Mouse (Mus musculus) liver, embryonic 13.5 days (tissue): ENCODE results near the gene Mkln1. TPM values are rescaled to one million over a fixed set of nuclear protein-coding genes. Genes with fewer than 3 reads are reported as not detected.

Source experiments
- ATAC-seq: fragments of 200-750 bp; cut with Nextera tagmentation; 2 replicates; pipeline ENCODE4 v1.8.0; 2017; ENCODE audit warnings: low read depth, mild to moderate bottlenecking, moderate number of reproducible peaks, moderate library complexity
- DNase-seq: peaks from one replicate; pipeline ENCODE4 v3.0.0; 2022
- H3K27ac ChIP-seq: fragments of 300-500 bp; sonication (generic); 2 replicates; pipeline ENCODE4 v1.5.1; 2015; ENCODE audit warnings: moderate library complexity, mild to moderate bottlenecking, inconsistent platforms
- H3K27me3 ChIP-seq: fragments of 300-500 bp; sonication (generic); 2 replicates; pipeline ENCODE4 v1.6.1; 2015; ENCODE audit warnings: mild to moderate bottlenecking, inconsistent platforms
- H3K36me3 ChIP-seq: fragments of 300-500 bp; sonication (generic); 2 replicates; pipeline ENCODE4 v1.6.1; 2015; ENCODE audit warnings: mild to moderate bottlenecking, inconsistent platforms
- H3K4me1 ChIP-seq: fragments of 300-500 bp; sonication (generic); replicated peaks from 2 replicates; pipeline ENCODE4 v1.6.1; 2015; ENCODE audit warnings: inconsistent platforms
- H3K4me2 ChIP-seq: fragments of 300-500 bp; sonication (generic); 2 replicates; pipeline ENCODE4 v1.6.1; 2015; ENCODE audit warnings: inconsistent platforms, mild to moderate bottlenecking, moderate library complexity
- H3K4me3 ChIP-seq: fragments of 300-500 bp; sonication (generic); replicated peaks from 2 replicates; pipeline ENCODE4 v1.5.1; 2015; ENCODE audit warnings: mild to moderate bottlenecking, inconsistent platforms
- H3K9ac ChIP-seq: fragments of 300-500 bp; sonication (generic); 2 replicates; pipeline ENCODE4 v1.6.1; 2015; ENCODE audit warnings: mild to moderate bottlenecking, inconsistent platforms
- H3K9me3 ChIP-seq: fragments of 300-500 bp; sonication (generic); replicated peaks from 2 replicates; pipeline ENCODE4 v1.6.1; 2016; ENCODE audit warnings: inconsistent platforms
- WGBS: fragments of 180-500 bp; shearing (Covaris S2); methylation state at CpG from one replicate; pipeline ENCODE4 v1.1.7; 2015; ENCODE audit not compliant: insufficient replicate concordance; 5-methylcytosine and 5-hydroxymethylcytosine counted together
- polyA plus RNA-seq: library from polyadenylated mRNA; unstranded; fragments of >200 nt; fragmentation: Nextera tagmentation; extraction: Ambion mirVana; gene quantifications from 2 replicates; pipeline ENCODE4 v1.2.1, GENCODE M21; 2015

Gene Mkln1
- polyA plus RNA-seq, 1 experiment from 2014 or later = 144 TPM

DNA sequence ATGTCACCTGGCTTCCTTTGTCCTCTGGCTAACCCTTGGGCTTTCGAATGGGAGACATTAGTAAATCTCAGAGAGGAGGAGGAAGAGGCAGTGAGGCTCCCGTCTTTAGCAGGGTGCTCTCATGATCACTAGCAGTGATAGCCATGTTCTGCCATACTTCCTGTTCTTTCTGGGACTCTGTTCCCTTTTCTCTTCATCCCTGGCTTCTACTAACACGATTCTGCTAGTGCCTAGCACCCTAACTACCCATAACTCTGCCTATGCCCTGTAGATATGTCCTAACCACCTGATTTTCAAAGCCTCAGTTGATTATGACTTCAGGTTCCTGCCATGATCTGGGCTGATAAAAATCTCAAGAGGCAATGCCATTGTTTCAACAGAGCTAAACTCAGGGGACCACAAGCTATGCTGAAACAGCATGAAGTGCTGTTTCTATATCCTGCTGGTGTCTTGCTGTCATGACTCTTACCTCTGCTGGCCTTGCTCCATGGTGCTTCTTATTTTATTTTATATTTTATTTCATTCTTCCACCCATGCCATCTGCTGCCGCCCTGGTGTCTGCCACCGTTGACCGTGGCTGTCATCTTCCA is 25.4 kb upstream of the Mkln1 start:
- H3K4me3 ChIP-seq = no peak overlapping the region
- WGBS = 50% methylated on average over 6 of the region's 6 CpGs
- no peaks in the 10 kb centered on the region for H3K36me3 ChIP-seq
- H3K4me1 ChIP-seq = no peaks in the 10 kb centered on the region
- no peak overlapping the region for H3K27ac ChIP-seq
- H3K27me3 ChIP-seq = no peaks in the 10 kb centered on the region
- H3K9me3 ChIP-seq = no peaks in the 10 kb centered on the region
- DNase-seq = no peak
- ATAC-seq = no peak
- H3K9ac ChIP-seq = no peak overlapping the region
- H3K4me2 ChIP-seq = no peak overlapping the region

DNA sequence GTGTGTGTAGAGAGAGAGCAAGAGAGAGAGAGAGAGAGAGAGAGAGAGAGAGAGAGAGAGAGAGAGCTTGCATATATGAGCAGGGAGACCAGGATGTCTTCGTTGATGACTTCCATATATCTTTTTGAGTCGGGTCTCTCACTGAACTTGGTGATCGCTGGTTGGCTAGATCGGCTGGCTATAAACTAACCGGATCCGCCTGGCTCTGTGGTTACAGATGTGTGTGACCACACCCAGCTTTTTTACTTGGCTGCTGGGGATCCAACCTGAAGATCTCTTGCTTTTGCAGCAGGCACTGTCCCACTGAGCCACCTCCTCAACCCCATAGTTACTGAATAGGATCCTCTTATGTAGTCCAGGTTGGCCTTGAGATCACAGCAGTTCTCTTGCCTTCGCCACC is 15.5 kb upstream of the Mkln1 start:
- Histone ChIP-seq H3K27ac (no peak overlapping the region), H3K27me3 (no peaks in the 10 kb centered on the region), H3K4me1 (peaks cover 3% of the 10 kb centered on the region; the same call in 1 of the 2 replicates), H3K9me3 (no peaks in the 10 kb centered on the region), H3K9ac (no peak overlapping the region), H3K36me3 (no peaks in the 10 kb centered on the region), H3K4me2 (no peak overlapping the region), H3K4me3 (no peak overlapping the region)
- ATAC-seq (no peak), DNase-seq (no peak)
- WGBS = 68% methylated on average over 7 of the region's 7 CpGs

DNA sequence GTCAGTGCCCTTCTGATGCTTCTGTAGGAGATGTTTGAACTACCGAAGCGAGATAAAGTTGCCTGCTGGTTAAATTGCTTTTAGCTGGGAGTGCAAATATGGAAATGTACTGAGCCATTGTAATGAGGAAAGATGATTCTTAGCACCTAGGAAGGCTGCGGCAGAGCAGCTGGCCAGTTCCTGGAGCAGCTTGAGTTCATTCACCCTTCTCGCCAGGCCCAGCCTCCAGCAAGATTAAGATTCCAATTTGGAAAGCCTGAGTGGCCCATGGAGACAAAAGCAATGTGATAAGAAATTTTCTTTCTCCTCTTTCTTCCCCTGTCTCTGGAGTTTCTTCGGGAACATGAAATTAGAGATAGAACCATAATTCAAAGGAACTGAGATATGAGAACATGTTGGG is 13.7 kb upstream of the Mkln1 start:
- 68% methylated on average over 5 of the region's 5 CpGs for WGBS
- Histone ChIP-seq H3K4me1 (peaks cover 3% of the 10 kb centered on the region; the same call in 1 of the 2 replicates), H3K27me3 (no peaks in the 10 kb centered on the region), H3K9me3 (no peaks in the 10 kb centered on the region), H3K36me3 (no peaks in the 10 kb centered on the region), H3K4me2 (no peak overlapping the region), H3K4me3 (no peak overlapping the region), H3K9ac (no peak overlapping the region), H3K27ac (no peak overlapping the region)
- no peak for ATAC-seq
- no peak for DNase-seq

DNA sequence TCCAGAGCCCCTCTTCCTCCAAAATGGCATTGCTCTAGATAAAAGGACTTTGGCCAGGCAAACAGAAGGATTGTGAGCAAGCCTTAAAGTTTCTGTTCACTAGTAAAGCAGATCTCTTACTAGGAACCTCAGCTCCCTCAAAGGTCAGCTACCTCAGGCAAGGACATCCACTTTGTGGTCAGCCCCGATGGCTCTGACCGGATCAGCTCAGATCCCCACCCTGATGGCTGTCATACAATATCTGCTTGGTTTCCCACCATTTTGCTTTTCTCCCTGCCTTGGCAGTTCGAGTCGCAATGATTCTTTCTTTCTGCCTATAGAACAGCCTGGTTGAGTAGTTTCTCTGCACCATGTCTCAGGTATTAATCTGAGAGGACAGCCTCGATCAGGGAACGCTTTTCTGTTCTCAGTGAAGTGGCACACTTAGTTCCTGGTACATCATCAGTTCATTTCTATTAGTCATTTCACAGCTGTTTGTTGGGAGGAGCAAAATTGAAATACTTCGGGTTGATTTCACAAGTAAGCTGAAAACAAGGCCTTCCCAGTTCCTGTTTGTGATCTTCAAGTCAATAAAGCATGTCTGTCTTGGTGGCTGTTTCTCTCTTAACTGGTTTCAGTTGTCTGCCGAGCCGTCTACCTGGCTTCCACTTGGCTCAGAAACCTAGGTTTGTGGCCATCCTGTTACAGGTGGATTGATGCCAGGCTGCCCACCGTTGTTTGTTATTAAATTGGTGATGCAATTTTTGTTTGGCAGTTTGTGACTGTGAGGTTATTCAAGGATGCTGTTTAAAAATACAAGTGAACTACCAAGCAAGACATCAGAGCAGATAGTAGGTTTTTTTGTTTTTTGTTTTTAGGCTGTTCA is 13.0 kb upstream of the Mkln1 start:
- DNase-seq (no peak), ATAC-seq (no peak)
- WGBS = 76% methylated on average over 10 of the region's 10 CpGs
- Histone ChIP-seq H3K27me3 (no peaks in the 10 kb centered on the region), H3K9ac (no peak overlapping the region), H3K9me3 (no peaks in the 10 kb centered on the region), H3K27ac (no peak overlapping the region), H3K4me2 (no peak overlapping the region), H3K4me1 (peaks cover 7% of the 10 kb centered on the region), H3K4me3 (no peak overlapping the region), H3K36me3 (no peaks in the 10 kb centered on the region)

DNA sequence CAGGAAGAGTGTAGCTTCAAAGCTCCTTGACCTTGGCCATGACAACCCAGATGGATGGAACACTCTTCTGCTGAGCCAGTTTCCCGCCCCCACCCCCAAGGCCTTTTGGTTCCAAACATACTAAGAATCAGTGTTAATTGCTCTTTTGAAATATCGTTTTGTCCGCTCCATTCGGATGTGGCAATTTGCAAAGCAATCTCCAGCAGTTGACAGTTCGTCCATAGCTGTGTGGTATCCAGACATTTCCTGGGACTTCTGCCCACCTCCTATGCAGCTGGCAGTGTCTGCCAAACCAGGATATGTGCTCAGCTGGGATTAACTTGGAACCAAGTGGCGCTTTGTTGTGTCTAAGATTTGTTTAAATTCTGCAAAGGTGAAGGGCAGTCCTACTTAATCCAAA is 8.8 kb upstream of the Mkln1 start:
- Histone ChIP-seq H3K27ac (no peak overlapping the region), H3K4me1 (peaks cover 5% of the 10 kb centered on the region; the same call in 1 of the 2 replicates), H3K36me3 (no peaks in the 10 kb centered on the region), H3K9ac (no peak overlapping the region), H3K27me3 (no peaks in the 10 kb centered on the region), H3K9me3 (no peaks in the 10 kb centered on the region), H3K4me2 (no peak overlapping the region), H3K4me3 (no peak overlapping the region)
- DNase-seq (no peak), ATAC-seq (no peak)
- WGBS = 78% methylated on average over 6 of the region's 6 CpGs

GRCm38 (mm10) chr6:31390243-31390981 is 8.1 kb upstream of the Mkln1 start:
- peaks cover 5% of the 10 kb centered on the region; the same call in 1 of the 2 replicates for H3K4me1 ChIP-seq
- H3K4me2 ChIP-seq = no peak overlapping the region
- ATAC-seq = peak; percentile 20; the same call in 1 of the 2 replicates
- H3K36me3 ChIP-seq = no peaks in the 10 kb centered on the region
- WGBS = 62% methylated on average over 8 of the region's 8 CpGs
- no peak overlapping the region for H3K4me3 ChIP-seq
- H3K27me3 ChIP-seq = no peaks in the 10 kb centered on the region
- no peak overlapping the region for H3K27ac ChIP-seq
- H3K9me3 ChIP-seq = no peaks in the 10 kb centered on the region
- no peak for DNase-seq
- H3K9ac ChIP-seq = no peak overlapping the region

- Histone ChIP-seq H3K36me3 (no peaks in the 10 kb centered on the region), H3K27me3 (no peaks in the 10 kb centered on the region), H3K9me3 (no peaks in the 10 kb centered on the region), H3K4me2 (no peak overlapping the region), H3K4me3 (no peak overlapping the region), H3K9ac (no peak overlapping the region), H3K27ac (no peak overlapping the region), H3K4me1 (peaks cover 27% of the 10 kb centered on the region)
- ATAC-seq = no peak
- no peak for DNase-seq
- WGBS = 83% methylated on average over 5 of the region's 5 CpGs
These were observed 5.7 kb upstream of the Mkln1 start for GRCm38 (mm10) chr6:31392871-31393270.

- ATAC-seq (no peak), DNase-seq (no peak)
- no peak overlapping the region for H3K9ac ChIP-seq
- no peaks in the 10 kb centered on the region for H3K27me3 ChIP-seq
- H3K9me3 ChIP-seq = no peaks in the 10 kb centered on the region
- H3K27ac ChIP-seq = 0 out of 2 replicates have a peak overlapping the region, but pooled peaks have one; percentile 29
- H3K36me3 ChIP-seq = no peaks in the 10 kb centered on the region
- H3K4me2 ChIP-seq = no peak overlapping the region
- WGBS = 19% methylated on average over 4 of the region's 4 CpGs
- peaks cover 43% of the 10 kb centered on the region for H3K4me1 ChIP-seq
- H3K4me3 ChIP-seq = no peak overlapping the region
These were observed 2.4 kb upstream of the Mkln1 start for GRCm38 (mm10) chr6:31396118-31396517.

DNA sequence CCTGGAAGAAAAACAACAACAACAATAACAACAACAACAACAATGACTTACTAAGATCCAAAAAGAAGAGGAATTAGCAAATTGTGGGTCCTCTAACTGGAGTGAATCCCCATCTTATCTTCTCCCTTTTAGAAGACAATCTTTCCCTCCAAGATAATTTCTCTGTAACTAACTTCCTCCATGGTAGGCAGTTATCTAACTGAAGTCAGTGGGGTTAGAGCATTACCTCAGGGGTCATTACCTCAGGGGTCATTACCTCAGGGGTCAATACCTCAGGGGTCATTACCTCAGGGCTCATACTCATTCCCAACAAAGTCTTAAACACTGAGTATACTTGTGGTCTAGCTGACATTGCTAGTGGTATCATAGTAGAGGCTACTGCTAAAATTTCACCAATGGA is 1.2 kb upstream of the Mkln1 start:
- DNase-seq = no peak

GRCm38 (mm10) chr6:31397775-31398430 is 632 bp upstream of the Mkln1 start:
- Histone ChIP-seq H3K4me1 (peaks cover 55% of the 10 kb centered on the region), H3K9ac (peak overlapping the region; percentile 99), H3K27ac (peak overlapping the region; percentile 92), H3K4me3 (peak overlapping the region; percentile 97), H3K4me2 (peak overlapping the region; percentile 85), H3K36me3 (no peaks in the 10 kb centered on the region), H3K9me3 (no peaks in the 10 kb centered on the region), H3K27me3 (no peaks in the 10 kb centered on the region)
- WGBS = 20% methylated on average over 10 of the region's 10 CpGs
- ATAC-seq (peak; percentile 56), DNase-seq (peak; percentile 42)

More for the DNA sequence above, 1.2 kb upstream of the Mkln1 start:
- Histone ChIP-seq H3K9me3 (no peaks in the 10 kb centered on the region), H3K36me3 (no peaks in the 10 kb centered on the region), H3K27ac (peak overlapping the region; percentile 92), H3K27me3 (no peaks in the 10 kb centered on the region), H3K4me2 (peak overlapping the region; percentile 85), H3K9ac (no peak overlapping the region), H3K4me3 (peak overlapping the region; percentile 97; the same call in 1 of the 2 replicates), H3K4me1 (peaks cover 51% of the 10 kb centered on the region)
- no peak for ATAC-seq

DNA sequence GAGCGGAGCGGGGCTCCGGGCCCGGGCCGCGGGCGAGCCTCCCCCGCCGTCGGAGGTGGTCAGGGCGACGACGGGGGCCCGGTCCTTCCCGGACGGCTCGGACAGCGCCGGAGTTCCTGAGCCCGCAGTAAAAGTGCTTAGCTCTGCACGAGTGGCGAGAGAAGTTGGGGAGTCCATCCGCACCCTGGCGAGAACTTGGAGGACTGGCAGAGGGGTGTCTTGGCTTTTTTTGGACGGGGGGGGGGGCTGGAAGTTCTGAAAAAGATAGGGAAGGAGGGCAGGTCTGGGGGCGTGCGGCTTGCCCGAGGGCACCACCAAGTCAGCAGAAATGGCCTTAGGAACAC is 643 bp downstream of the Mkln1 start:
- Histone ChIP-seq H3K27me3 (no peaks in the 10 kb centered on the region), H3K9me3 (no peaks in the 10 kb centered on the region), H3K36me3 (no peaks in the 10 kb centered on the region), H3K4me1 (peaks cover 62% of the 10 kb centered on the region), H3K4me3 (peak overlapping the region; percentile 97), H3K4me2 (peak overlapping the region; percentile 85), H3K9ac (peak overlapping the region; percentile 99), H3K27ac (peak overlapping the region; percentile 92)
- WGBS = under 1% methylated on average over 27 of the region's 28 CpGs
- ATAC-seq (peak; percentile 0; the same call in 1 of the 2 replicates), DNase-seq (no peak)
